Comparison of ENCODE assay signal across 16 mouse cellular contexts in genomic region chr10:45070362-45070761, GRCm38 (mm10). TPM values are rescaled to one million over a fixed set of nuclear protein-coding genes. Genes with fewer than 3 reads are reported as not detected.
A peak's percentile ranks its signal among the peaks of the same experiment; 100 is the strongest.
DNase-seq lines count a peak whose midpoint lies in the region; ATAC-seq and TF ChIP-seq lines count a peak whose summit lies in the region.
"Had no signal": no experiment of that assay in that cellular context is flagged by ENCODE, and none has a peak within 500 bp of the region (broad histone marks: within the 10 kb centered on the region; RNA-seq: fewer than 3 reads in every experiment).

No protein-coding gene starts in this region.

- ATAC-seq in heart, embryonic 12.5 days (ENCODE audit: insufficient number of reproducible peaks, low FRiP score): no peak
- ATAC-seq in liver, embryonic 12.5 days: no peak
- ATAC-seq: midbrain, embryonic 13.5 days had no signal

- H3K27me3 ChIP-seq in E14TG2a.4 (ENCODE audit: insufficient read depth, low read length): no peaks in the 10 kb centered on the region
- no peaks in the 10 kb centered on the region for H3K27me3 ChIP-seq in heart, embryonic 12.5 days (replicated peaks)
- no peaks in the 10 kb centered on the region for H3K27me3 ChIP-seq in liver, embryonic 12.5 days (replicated peaks)
- H3K27me3 ChIP-seq: embryonic facial prominence, embryonic 13.5 days; midbrain, embryonic 13.5 days had no signal

- peaks cover 26% of the 10 kb centered on the region for H3K36me3 ChIP-seq in E14TG2a.4 (ENCODE audit: insufficient read depth, low read length)
- peaks cover 26% of the 10 kb centered on the region for H3K36me3 ChIP-seq in heart, embryonic 12.5 days
- H3K36me3 ChIP-seq in liver, embryonic 12.5 days: peaks cover 28% of the 10 kb centered on the region

- peak overlapping the region; percentile 37; the same call in 1 of the 2 replicates for H3K4me3 ChIP-seq in E14TG2a.4 (replicated peaks; ENCODE audit: low read length)
- H3K4me3 ChIP-seq in heart, embryonic 12.5 days: no peak overlapping the region
- H3K4me3 ChIP-seq in liver, embryonic 12.5 days: no peak overlapping the region
- H3K4me3 ChIP-seq: embryonic facial prominence, embryonic 13.5 days; midbrain, embryonic 13.5 days; myocyte had no signal

- 53% methylated on average over 5 of the region's 5 CpGs for WGBS in heart, embryonic 12.5 days
- 72% methylated on average over 5 of the region's 5 CpGs for WGBS in liver, embryonic 12.5 days (ENCODE audit: insufficient replicate concordance)

- DNase-seq in heart, adult 11 months: peak; percentile 91
- no peak for DNase-seq in heart, postnatal 25 days (ENCODE audit: low spot score)
- no peak for DNase-seq in urinary bladder, adult 18-20 months (ENCODE audit: low spot score in 2 of 2)
- no peak for DNase-seq in embryo, embryonic 9.5 days (ENCODE audit: extremely low spot score)
- DNase-seq in spleen, postnatal 10 days (ENCODE audit: low spot score in 2 of 2): no peak
- DNase-seq: kidney, adult 8-10 months; lung, adult 18-20 months; right cerebral cortex, adult 18-20 months; thymus, postnatal 36 days had no signal

- H3K27ac ChIP-seq in heart, embryonic 12.5 days (ENCODE audit: poor library complexity, severe bottlenecking): no peak overlapping the region
- no peak overlapping the region for H3K27ac ChIP-seq in liver, embryonic 12.5 days
- H3K27ac ChIP-seq: embryonic facial prominence, embryonic 13.5 days; hindbrain, embryonic 14.5 days; midbrain, embryonic 13.5 days had no signal

- no peak overlapping the region for H3K9ac ChIP-seq in heart, embryonic 12.5 days
- H3K9ac ChIP-seq in liver, embryonic 12.5 days: no peak overlapping the region
- H3K9ac ChIP-seq: embryonic facial prominence, embryonic 13.5 days; hindbrain, embryonic 14.5 days; midbrain, embryonic 13.5 days had no signal

- intact Hi-C loops in heart, postnatal 25 days (cut with DNase I): no loop called here

- H3K9me3 ChIP-seq in E14TG2a.4 (ENCODE audit: low read length): no peaks in the 10 kb centered on the region
- no peaks in the 10 kb centered on the region for H3K9me3 ChIP-seq in heart, embryonic 12.5 days (replicated peaks)
- H3K9me3 ChIP-seq in liver, embryonic 12.5 days (replicated peaks): no peaks in the 10 kb centered on the region
- H3K9me3 ChIP-seq: embryonic facial prominence, embryonic 13.5 days; midbrain, embryonic 13.5 days had no signal

- 0 out of 2 replicates have a peak overlapping the region, but pooled peaks have one; percentile 3 for H3K4me2 ChIP-seq in heart, embryonic 12.5 days
- peak overlapping the region; percentile 52 for H3K4me2 ChIP-seq in liver, embryonic 12.5 days
- H3K4me2 ChIP-seq: embryonic facial prominence, embryonic 13.5 days; hindbrain, embryonic 14.5 days; midbrain, embryonic 13.5 days had no signal

- TF ChIP-seq CTCF in E14TG2a.4 (conservative IDR thresholded peaks at IDR 0.05; ENCODE audit: low read length): no peak

- H3K4me1 ChIP-seq in E14TG2a.4 (replicated peaks; ENCODE audit: low read depth, low read length): peaks cover 87% of the 10 kb centered on the region
- H3K4me1 ChIP-seq in heart, embryonic 12.5 days (replicated peaks): peaks cover 48% of the 10 kb centered on the region
- H3K4me1 ChIP-seq in liver, embryonic 12.5 days: peaks cover 64% of the 10 kb centered on the region

RNA-seq across cellular contexts. Expression of gene Prep, which starts 3.4 kb away (rescaled TPM):
- 10 to 100 TPM; 15.5 to 16.5 TPM for total RNA-seq in heart, postnatal 25 days (2021)
- 29.9 and 31.0 TPM in 2 replicates for polyA plus RNA-seq in heart, embryonic 12.5 days (2016; fragmentation: Nextera tagmentation; extraction: Ambion mirVana)
- 15.7 and 16.1 TPM in 2 replicates for polyA plus RNA-seq in liver, embryonic 12.5 days (2016; fragmentation: Nextera tagmentation; extraction: Ambion mirVana)
